Mouse (Mus musculus) liver, postnatal 0 days (tissue): Measurements from ENCODE around the gene Rsu1.

ENCODE experiments used
- CTCF ChIP-seq: sonication (generic); IDR thresholded peaks from 2 replicates; pipeline ENCODE4 v1.5.1; 2016; ENCODE audit warnings: antibody characterized with exemption, low read depth
- EP300 ChIP-seq: IDR thresholded peaks from 2 replicates; pipeline ENCODE4 v1.6.1; 2016; ENCODE audit warnings: antibody characterized with exemption, low read depth, mild to moderate bottlenecking

- TF ChIP-seq CTCF, result peak; percentile 50
- TF ChIP-seq EP300, result no peak
Observed at GRCm38 (mm10) chr2:13275874-13276273, 4.7 kb upstream of the Rsu1 start.
